Mouse (Mus musculus): Measurements from ENCODE around the gene Slc25a39.
"Not testable (repeated sequence)": the region's sequence is repeated elsewhere in the genome, so short reads cannot be mapped to it uniquely, and the experiment has no call there.

The Slc25a39 gene

GRCm38 (mm10) chr11:102393719-102394420 lies 13.9 kb downstream of the Slc25a39 start:
- DNase-seq, result peak; percentile 40

GRCm38 (mm10) chr11:102393238-102393634 lies 14.5 kb downstream of the Slc25a39 start, which contains the start of gene Rundc3a:
Rundc3a (plus strand) TSS chr11:102393403.
- peak; percentile 96 for DNase-seq

DNA sequence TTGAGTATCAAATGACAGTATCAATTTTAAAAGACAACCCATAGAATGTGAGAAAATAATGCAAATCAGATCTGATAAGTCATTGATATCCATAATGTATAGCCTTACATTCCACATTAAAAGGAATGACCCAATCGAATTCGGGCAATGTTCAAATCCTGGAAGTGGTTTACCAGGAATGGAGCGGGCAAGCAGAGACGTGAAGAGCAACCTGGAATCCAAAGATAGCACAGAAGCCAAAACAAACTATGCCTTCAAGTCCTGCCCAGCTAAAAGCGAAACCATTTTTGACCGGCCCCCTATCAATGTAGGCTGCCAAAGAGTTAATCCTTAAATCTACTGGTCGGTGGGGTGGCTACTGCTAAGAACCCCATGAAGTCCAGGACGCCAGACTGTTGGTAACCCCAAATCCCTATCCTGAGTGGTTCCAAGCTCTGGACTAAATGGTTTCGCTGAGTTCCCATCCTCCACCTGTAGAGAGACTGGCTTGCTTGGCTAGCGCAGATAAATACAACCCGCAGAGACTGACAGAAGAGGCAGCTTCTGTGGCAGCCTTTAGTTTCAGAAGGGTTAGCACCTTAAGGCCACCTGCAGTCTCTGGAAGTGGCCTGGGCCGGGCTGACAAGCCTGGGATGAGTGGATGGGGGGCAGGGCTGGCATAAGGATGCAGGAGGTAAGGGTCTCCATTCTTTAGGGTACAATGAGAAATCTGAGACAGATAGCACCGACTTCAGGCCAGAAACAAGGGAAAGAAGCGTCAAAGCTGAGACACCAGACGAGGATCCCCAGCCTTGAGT lies 15.1 kb downstream of the Slc25a39 start:
- DNase-seq, result no peak

GRCm38 (mm10) chr11:102389436-102389835 lies 18.3 kb downstream of the Slc25a39 start:
- DNase-seq, result not testable (repeated sequence)

DNA sequence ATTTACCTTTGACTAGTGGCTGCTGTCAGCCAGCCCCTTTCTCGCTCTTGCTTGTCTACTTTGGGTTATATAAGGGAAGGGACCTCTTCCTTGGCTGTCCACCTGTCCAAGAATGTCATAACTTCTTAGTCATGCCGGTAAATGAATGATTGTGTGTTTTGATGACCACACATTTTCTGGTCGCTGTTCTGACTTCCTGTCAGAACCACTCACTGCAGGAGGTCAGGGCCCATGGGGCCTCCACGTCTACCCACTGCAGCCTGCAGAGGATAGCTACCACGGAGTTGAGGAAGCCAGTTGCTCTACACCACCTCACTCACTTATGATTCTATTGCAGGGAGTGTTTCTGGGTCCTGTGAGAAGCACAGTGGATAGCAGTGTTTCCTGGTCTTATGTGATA lies 21.6 kb downstream of the Slc25a39 start:
- DNase-seq, result no peak

DNA sequence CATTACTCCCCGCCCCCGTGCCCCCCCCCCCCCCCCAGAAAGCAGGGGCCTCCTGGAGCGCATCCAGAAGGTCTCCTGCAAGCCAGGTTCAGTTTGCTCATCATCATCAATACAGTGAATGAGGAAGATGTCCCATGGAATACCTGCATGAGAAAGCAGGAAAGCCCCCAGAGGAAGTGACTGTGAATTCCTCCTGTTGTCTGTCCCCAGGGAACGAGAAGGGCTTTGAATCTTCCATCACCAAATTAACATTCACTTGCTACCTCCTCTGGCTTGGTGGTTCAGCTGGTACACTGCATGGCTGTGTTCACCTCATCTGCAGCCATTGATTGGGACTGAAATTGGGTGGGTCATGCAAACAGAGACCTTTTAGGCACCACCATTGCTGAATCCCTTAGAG lies 22.7 kb downstream of the Slc25a39 start:
- no peak for DNase-seq

DNA sequence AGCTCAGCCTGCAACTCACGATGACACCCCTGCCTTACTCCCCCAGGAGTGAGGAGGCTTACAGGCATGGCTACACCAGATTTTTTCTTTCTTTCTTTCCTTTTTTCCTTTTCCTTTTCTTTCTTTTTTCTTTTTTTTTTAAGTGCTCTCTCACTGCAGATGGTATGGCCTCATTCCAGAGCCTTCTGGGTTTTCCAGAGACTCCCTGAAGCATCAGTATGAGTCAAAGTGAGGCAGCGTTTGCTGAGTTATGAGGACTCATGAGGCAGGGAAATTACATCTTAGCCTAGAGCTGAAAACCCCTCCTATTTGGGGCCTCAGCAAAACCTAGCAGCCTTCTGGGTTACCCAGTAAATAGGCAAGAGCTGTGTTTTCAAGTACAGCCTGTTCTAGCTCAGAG lies 23.3 kb downstream of the Slc25a39 start:
- DNase-seq, result peak; percentile 36

DNA sequence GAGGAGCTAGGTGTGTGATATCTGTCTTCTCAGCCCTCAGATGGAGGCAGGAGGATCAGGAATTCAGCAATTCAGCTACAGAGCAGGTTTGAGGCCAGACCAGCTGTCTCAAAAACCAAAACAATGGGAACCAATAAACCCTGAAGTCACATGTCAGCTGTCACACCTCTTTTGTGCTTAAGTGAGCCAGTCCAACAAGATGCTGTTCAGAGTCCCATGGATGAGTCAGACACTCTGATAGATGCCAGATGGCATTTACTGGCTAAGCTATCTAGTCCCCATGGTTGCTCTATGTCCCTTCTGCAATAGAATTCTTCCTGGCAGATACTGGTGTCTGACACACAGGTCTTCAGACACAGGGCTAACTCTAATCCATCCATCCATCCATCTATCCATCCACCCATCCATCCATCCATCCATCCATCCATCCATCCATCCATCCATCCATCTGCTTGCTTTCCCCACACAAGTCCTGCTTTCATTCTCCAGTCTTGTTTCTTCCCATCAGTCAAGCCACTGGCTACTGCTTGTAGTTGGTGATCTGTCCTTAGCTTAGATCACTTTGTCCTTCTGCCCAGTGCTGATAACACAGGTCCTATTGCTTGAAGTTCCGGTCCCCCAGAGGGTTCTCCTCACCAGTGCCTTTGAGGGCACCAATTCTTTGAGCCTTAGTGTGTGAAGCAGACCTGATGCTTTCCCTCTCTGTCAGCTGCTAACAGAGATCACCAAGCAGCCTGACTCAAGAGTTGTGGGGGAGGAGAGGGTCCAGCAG lies 24.2 kb downstream of the Slc25a39 start:
- no peak for DNase-seq

GRCm38 (mm10) chr11:102382794-102383193 lies 25.0 kb downstream of the Slc25a39 start:
- DNase-seq, result no peak

DNA sequence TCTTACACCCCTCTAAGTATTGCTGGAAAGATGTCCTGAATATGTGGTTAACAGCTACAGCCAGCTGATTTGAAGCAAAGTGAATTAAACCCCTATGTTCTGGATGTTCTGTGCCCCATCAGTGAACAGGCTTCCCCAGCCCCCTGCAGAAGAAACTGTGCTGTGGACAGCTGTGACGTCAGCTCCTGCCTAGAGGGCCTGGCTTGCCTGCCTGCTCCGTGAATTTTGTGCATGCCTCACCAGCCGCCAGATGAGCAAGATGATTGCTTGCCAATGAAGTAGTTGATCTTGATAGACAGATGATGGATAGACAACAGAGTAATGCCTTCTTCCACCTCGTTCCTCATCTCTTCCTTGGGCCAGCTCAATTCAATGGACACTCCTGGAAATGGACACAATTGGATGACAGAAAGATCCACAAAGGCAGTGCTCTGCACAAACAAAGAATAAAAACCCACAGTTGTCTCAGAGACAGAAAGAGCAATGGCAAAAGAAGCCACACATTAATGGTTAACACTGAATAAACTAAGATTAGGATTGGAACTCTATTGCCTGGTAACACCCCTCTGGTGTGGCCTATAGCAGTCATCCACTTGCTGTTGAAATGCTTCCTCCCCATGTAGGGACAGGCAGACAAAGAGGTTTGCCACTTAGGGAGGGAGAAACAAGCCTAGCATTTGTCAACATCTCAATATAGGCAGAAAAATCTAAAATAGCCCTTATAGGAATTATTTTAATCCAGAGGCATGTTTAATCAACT lies 26.2 kb downstream of the Slc25a39 start:
- no peak for DNase-seq

DNA sequence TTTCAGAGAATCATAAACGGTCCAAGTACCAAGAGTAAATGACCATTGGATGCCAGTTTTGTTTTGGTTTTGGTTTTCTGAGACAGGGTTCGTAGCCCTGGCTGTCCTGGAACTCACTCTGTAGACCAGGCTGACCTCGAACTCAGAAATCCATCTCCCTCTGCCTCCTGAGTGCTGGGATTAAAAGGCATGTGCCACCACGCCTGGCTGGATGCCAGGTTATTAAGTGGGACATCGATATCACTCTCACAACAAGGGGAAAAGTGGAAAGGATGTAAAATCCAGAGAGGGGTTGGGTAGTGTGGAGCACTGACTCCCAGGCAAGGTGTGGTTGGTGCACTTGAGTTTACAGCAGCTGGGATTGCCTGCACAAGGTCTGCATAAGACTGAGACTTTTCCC lies 27.7 kb downstream of the Slc25a39 start:
- no peak for DNase-seq

- no peak for DNase-seq
These were observed 30.6 kb downstream of the Slc25a39 start for GRCm38 (mm10) chr11:102377186-102377585.

- no peak for DNase-seq
These were observed 31.4 kb downstream of the Slc25a39 start for GRCm38 (mm10) chr11:102376196-102376835.

GRCm38 (mm10) chr11:102375196-102376173 lies 32.3 kb downstream of the Slc25a39 start:
- DNase-seq, result no peak

- no peak for DNase-seq
These were observed 33.5 kb downstream of the Slc25a39 start for GRCm38 (mm10) chr11:102374108-102374725.

GRCm38 (mm10) chr11:102373646-102374045 lies 34.1 kb downstream of the Slc25a39 start:
- no peak for DNase-seq

DNA sequence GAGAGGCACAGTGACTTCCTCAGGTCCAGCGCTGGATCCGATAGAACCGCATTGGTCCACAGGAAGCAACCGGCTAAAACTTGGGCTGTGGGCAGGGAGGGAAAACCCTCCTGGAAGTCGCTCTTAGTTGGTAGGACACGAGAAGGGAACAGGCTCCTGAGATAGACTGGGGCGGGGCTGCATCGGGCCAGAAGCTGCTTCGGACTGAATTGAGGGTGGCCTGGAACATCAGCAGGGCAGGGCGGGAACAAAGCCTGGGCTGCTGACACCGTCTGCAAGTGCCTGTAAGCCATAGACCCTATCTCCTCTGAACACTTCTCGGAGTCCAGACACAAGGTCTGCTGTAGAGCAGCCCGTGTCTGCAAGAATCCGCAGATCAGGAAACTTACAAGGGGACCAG lies 34.8 kb downstream of the Slc25a39 start:
- DNase-seq, result no peak

- DNase-seq, result no peak
These were observed 35.6 kb downstream of the Slc25a39 start for GRCm38 (mm10) chr11:102371926-102372685.

- DNase-seq, result no peak
These were observed 37.5 kb downstream of the Slc25a39 start for GRCm38 (mm10) chr11:102370285-102370684.

GRCm38 (mm10) chr11:102369263-102369662 lies 38.5 kb downstream of the Slc25a39 start:
- DNase-seq, result no peak
